Mouse (Mus musculus) duodenum, adult 2 months (tissue): Measurements from ENCODE around the gene Zfp507. TPM values are rescaled to one million over a fixed set of nuclear protein-coding genes. Genes with fewer than 3 reads are reported as not detected.

Experiments used
- polyA plus RNA-seq: library from polyadenylated mRNA; depleted of rRNA; stranded (reverse); fragments of >200 nt; gene quantifications from 2 replicates; pipeline ENCODE4 v1.2.3, GENCODE M21; 2012; ENCODE audit warnings: low replicate concordance; rRNA removed

Zfp507 gene
- 2.2 and 2.7 TPM in 2 replicates for polyA plus RNA-seq

GRCm38 (mm10) chr7:35802906-35803595 lies at the start of gene Zfp507:
Gene Zfp507, minus strand, starts transcription at chr7:35803003.

DNA sequence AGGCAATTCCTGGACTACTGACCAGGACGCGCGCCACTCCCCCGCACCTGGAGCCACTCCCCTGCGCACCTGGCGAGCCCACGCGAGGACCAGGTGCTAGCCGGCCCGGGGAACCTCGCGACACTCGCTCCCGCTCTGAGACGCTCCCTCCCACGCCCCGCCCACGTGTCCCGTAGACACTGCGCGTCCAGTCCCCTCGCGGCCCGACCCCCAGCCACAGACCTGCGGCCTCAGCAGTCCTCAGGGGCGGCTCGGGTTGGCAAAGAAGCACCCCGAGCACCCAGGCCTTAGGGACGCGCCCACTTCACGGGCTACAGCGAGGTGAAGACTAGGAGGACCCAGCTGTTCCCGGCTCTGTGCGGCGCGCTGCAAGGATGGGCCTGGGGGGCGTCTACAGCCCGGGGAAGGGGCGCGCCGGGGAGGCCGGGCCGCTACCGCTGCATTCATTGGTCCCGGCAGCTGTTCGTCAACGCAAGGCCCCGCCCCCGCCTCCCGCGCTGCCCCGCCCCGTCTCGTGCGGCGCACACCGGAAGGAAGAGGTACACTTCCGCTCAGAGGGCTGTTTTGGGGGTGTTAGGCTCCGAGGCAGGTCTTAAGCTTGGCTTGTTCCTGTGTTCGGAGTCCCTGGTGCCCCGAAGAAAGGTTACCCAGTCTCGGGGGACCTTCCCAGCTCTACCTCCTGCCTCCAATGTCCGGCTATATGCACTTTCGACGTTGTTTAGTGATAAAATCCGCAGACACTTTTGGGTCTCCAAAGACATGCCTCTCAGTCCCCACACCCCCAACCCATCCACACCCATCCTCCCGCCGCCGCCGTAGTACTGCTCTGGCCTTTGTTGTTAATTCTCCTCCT lies 48.5 kb downstream of the Zfp507 start, which contains the start of gene Dpy19l3:
Gene Dpy19l3 (minus strand): TSS at position 422 of the 853 bp plus-strand sequence.

Other genes starting within 250 kb of the Zfp507 start
- gene Nudt19, start 246.7 kb downstream of the Zfp507 start, polyA plus RNA-seq, result 62.8 and 85.5 TPM in 2 replicates
- not detected in 2 replicates for gene Rgs9bp, start 217.4 kb downstream of the Zfp507 start, polyA plus RNA-seq
- 6.6 and 10.5 TPM in 2 replicates for gene Ankrd27, start 216.8 kb downstream of the Zfp507 start, polyA plus RNA-seq
- 25.0 and 39.9 TPM in 2 replicates for gene Pdcd5, start 155.5 kb downstream of the Zfp507 start, polyA plus RNA-seq
- 1.3 and 3.0 TPM in 2 replicates for gene Dpy19l3, start 48.5 kb downstream of the Zfp507 start, polyA plus RNA-seq